Comparison of ENCODE assay signal across 10 mouse cellular contexts in genomic region chr8:19535195-19535829, GRCm38 (mm10). TPM values are rescaled to one million over a fixed set of nuclear protein-coding genes. Genes with fewer than 3 reads are reported as not detected.
A peak's percentile ranks its signal among the peaks of the same experiment; 100 is the strongest.
DNase-seq lines count a peak whose midpoint lies in the region; ATAC-seq and TF ChIP-seq lines count a peak whose summit lies in the region.
"Had no signal": no experiment of that assay in that cellular context is flagged by ENCODE, and none has a peak within 500 bp of the region (broad histone marks: within the 10 kb centered on the region; RNA-seq: fewer than 3 reads in every experiment).

No protein-coding gene starts in this region.

- peaks cover 3% of the 10 kb centered on the region; the same call in 1 of the 2 replicates for H3K9me3 ChIP-seq in hindbrain, postnatal 0 days (ENCODE audit: low read length)
- 0 out of 2 replicates have a peak, but pooled peaks cover 22% of the 10 kb centered on the region for H3K9me3 ChIP-seq in neural tube, embryonic 12.5 days

- H3K9ac ChIP-seq in hindbrain, postnatal 0 days (replicated peaks; ENCODE audit: low read length) = peak overlapping the region; percentile 13; the same call in 1 of the 2 replicates
- H3K9ac ChIP-seq in neural tube, embryonic 12.5 days = 0 out of 2 replicates have a peak overlapping the region, but pooled peaks have one; percentile 44

- H3K27ac ChIP-seq in hindbrain, postnatal 0 days = no peak overlapping the region
- no peak overlapping the region for H3K27ac ChIP-seq in neural tube, embryonic 12.5 days
- H3K27ac ChIP-seq in left cerebral cortex, adult 2 months = no peak overlapping the region

- TF ChIP-seq CTCF in hindbrain, postnatal 0 days (IDR thresholded peaks at IDR 0.05; ENCODE audit: low read depth) = no peak
- TF ChIP-seq CTCF in left cerebral cortex, adult 2 months (IDR thresholded peaks at IDR 0.05) = no peak

- H3K36me3 ChIP-seq in hindbrain, postnatal 0 days (ENCODE audit: insufficient read depth, low read length) = no peaks in the 10 kb centered on the region
- no peaks in the 10 kb centered on the region for H3K36me3 ChIP-seq in neural tube, embryonic 12.5 days

- 11% methylated on average over 63 of the region's 75 CpGs for WGBS in hindbrain, postnatal 0 days
- 6% methylated on average over 73 of the region's 75 CpGs for WGBS in neural tube, embryonic 12.5 days

- no peaks in the 10 kb centered on the region for H3K27me3 ChIP-seq in hindbrain, postnatal 0 days (ENCODE audit: insufficient read depth, low read length)
- peaks cover 15% of the 10 kb centered on the region for H3K27me3 ChIP-seq in neural tube, embryonic 12.5 days (replicated peaks)
- H3K27me3 ChIP-seq: Patski had no signal

- peak; percentile 3 for DNase-seq in left cerebral cortex, postnatal 4 days
- DNase-seq in left cerebral cortex, adult 8-10 months (ENCODE audit: low spot score in 2 of 2) = no peak
- peak; percentile 1 for DNase-seq in embryo, embryonic 10.5 days (ENCODE audit: low spot score)
- DNase-seq in hindbrain, postnatal 0 days (ENCODE audit: low spot score) = peak; percentile 3
- no peak for DNase-seq in left cerebral cortex, adult 2 months (ENCODE audit: extremely low spot score in 1 of 2, low spot score in 2 of 2)
- DNase-seq in T-cell, adult 2 months (ENCODE audit: low spot score) = no peak
- DNase-seq in right cerebral cortex, postnatal 36 days (ENCODE audit: low spot score in 2 of 2) = no peak

- intact Hi-C loops in left cerebral cortex, postnatal 4 days (cut with DNase I) = no loop called here
- intact Hi-C loops in left cerebral cortex, adult 2 months (cut with DNase I) = no loop called here

- peak overlapping the region; percentile 52 for H3K4me2 ChIP-seq in hindbrain, postnatal 0 days (ENCODE audit: low read depth, low read length)
- H3K4me2 ChIP-seq in neural tube, embryonic 12.5 days (replicated peaks) = peak overlapping the region; percentile 64

- no peaks in the 10 kb centered on the region for H3K4me1 ChIP-seq in hindbrain, postnatal 0 days (ENCODE audit: insufficient read depth, low read length)
- no peaks in the 10 kb centered on the region for H3K4me1 ChIP-seq in neural tube, embryonic 12.5 days

- ATAC-seq in hindbrain, postnatal 0 days = peak; percentile 72
- ATAC-seq in neural tube, embryonic 12.5 days (ENCODE audit: low FRiP score, low read depth) = peak; percentile 44; the same call in 1 of the 2 replicates
- ATAC-seq: Patski had no signal

- H3K4me3 ChIP-seq in hindbrain, postnatal 0 days (ENCODE audit: low read length) = peak overlapping the region; percentile 33
- peak overlapping the region; percentile 34 for H3K4me3 ChIP-seq in neural tube, embryonic 12.5 days
- no peak overlapping the region for H3K4me3 ChIP-seq in left cerebral cortex, adult 2 months

RNA-seq across cellular contexts. Expression of gene Defb7, which starts 40.4 kb away (rescaled TPM):
- total RNA-seq in left cerebral cortex, postnatal 4 days (2021) = not detected
- not detected for total RNA-seq in left cerebral cortex, adult 8-10 months (2022)
- total RNA-seq in hindbrain, postnatal 0 days (2014; rRNA removed) = not detected in 2 replicates
- polyA plus RNA-seq in hindbrain, postnatal 0 days (2015; fragmentation: Nextera tagmentation; extraction: Ambion mirVana) = not detected in 2 replicates
- polyA plus RNA-seq in neural tube, embryonic 12.5 days (2016; fragmentation: Nextera tagmentation; extraction: Ambion mirVana) = not detected in 2 replicates
- total RNA-seq in left cerebral cortex, adult 2 months (2021) = not detected
- total RNA-seq: hematopoietic stem cell, adult 5-6 weeks had no signal
- polyA plus RNA-seq: Patski had no signal

Comparison
In these comparisons a context has a peak if more than half of its experiments do, and no peak if none do; other contexts are left out.
1. DNase-seq: peak in left cerebral cortex, postnatal 4 days (single experiment), embryo, embryonic 10.5 days (single experiment) and hindbrain, postnatal 0 days (single experiment); none in left cerebral cortex, adult 8-10 months (0 of 2), left cerebral cortex, adult 2 months (0 of 2), T-cell, adult 2 months (single experiment) and right cerebral cortex, postnatal 36 days (0 of 2).